Mouse (Mus musculus) limb, embryonic 14.5 days (tissue): Measurements from ENCODE around the gene Acvrl1. TPM values are rescaled to one million over a fixed set of nuclear protein-coding genes. Genes with fewer than 3 reads are reported as not detected.

Source experiments
- ATAC-seq: fragments of 200-750 bp; cut with Nextera tagmentation; 2 replicates; pipeline ENCODE4 v1.8.0; 2017; ENCODE audit warnings: low read depth, moderate number of reproducible peaks, moderate TSS enrichment; ENCODE audit not compliant: low FRiP score
- DNase-seq: peaks from one replicate; pipeline ENCODE4 v3.0.0-alpha.2; 2015; ENCODE audit warnings: low spot score
- H3K27ac ChIP-seq: fragments of 300-500 bp; sonication (generic); replicated peaks from 2 replicates; pipeline ENCODE4 v1.5.1; 2014; ENCODE audit warnings: low read depth, mild to moderate bottlenecking, low read length, moderate library complexity, mixed read lengths
- H3K27me3 ChIP-seq: fragments of 300-500 bp; sonication (generic); 2 replicates; pipeline ENCODE4 v1.6.1; 2014; ENCODE audit warnings: low read length, mixed read lengths; ENCODE audit not compliant: control insufficient read depth, insufficient read depth
- H3K36me3 ChIP-seq: fragments of 300-500 bp; sonication (generic); 2 replicates; pipeline ENCODE4 v1.6.1; 2014; ENCODE audit warnings: mild to moderate bottlenecking, low read length, moderate library complexity, mixed read lengths; ENCODE audit not compliant: control insufficient read depth, insufficient read depth
- H3K4me1 ChIP-seq: fragments of 300-500 bp; sonication (generic); 2 replicates; pipeline ENCODE4 v1.6.1; 2014; ENCODE audit warnings: antibody characterized with exemption, low read length, mixed read lengths; ENCODE audit not compliant: control insufficient read depth, insufficient read depth
- H3K4me2 ChIP-seq: fragments of 300-500 bp; sonication (generic); replicated peaks from 2 replicates; pipeline ENCODE4 v1.6.1; 2014; ENCODE audit warnings: low read depth, mild to moderate bottlenecking, low read length, moderate library complexity; ENCODE audit not compliant: severe bottlenecking
- H3K4me3 ChIP-seq: fragments of 300-500 bp; sonication (generic); replicated peaks from 2 replicates; pipeline ENCODE4 v1.5.1; 2014; ENCODE audit warnings: low read length
- H3K9ac ChIP-seq: fragments of 300-500 bp; sonication (generic); 2 replicates; pipeline ENCODE4 v1.6.1; 2014; ENCODE audit warnings: mild to moderate bottlenecking, low read depth, low read length, moderate library complexity; ENCODE audit not compliant: severe bottlenecking
- H3K9me3 ChIP-seq: fragments of 300-500 bp; sonication (generic); 2 replicates; pipeline ENCODE4 v1.6.1; 2016; ENCODE audit warnings: low read length; ENCODE audit not compliant: control insufficient read depth
- POLR2A ChIP-seq: fragments of 200-500 bp; IDR thresholded peaks from 2 replicates; pipeline ENCODE4 v1.8.0; 2012; ENCODE audit warnings: inconsistent platforms, mild to moderate bottlenecking, moderate library complexity, borderline replicate concordance; ENCODE audit not compliant: insufficient read depth, insufficient read length; ENCODE audit errors: extremely low read depth
- WGBS: fragments of 180-500 bp; shearing (Covaris S2); extraction: QIAGEN DNeasy Blood & Tissue Kit; methylation state at CpG from one replicate; pipeline ENCODE4 v1.1.7; 2014; 5-methylcytosine and 5-hydroxymethylcytosine counted together
- polyA plus RNA-seq, 2 experiments: library from polyadenylated mRNA; depleted of rRNA in 1 of 2; stranded (reverse) in 1 of 2; unstranded in 1 of 2; fragments of >200 nt; fragmentation: Nextera tagmentation in 1 of 2; extraction: Ambion mirVana in 1 of 2; gene quantifications; 2 replicates each; pipeline versions ENCODE4 v1.2.1 to v1.2.3; 2012 to 2014

The Acvrl1 gene
- polyA plus RNA-seq, 2 experiments = 8.2 to 16.1 TPM

DNA sequence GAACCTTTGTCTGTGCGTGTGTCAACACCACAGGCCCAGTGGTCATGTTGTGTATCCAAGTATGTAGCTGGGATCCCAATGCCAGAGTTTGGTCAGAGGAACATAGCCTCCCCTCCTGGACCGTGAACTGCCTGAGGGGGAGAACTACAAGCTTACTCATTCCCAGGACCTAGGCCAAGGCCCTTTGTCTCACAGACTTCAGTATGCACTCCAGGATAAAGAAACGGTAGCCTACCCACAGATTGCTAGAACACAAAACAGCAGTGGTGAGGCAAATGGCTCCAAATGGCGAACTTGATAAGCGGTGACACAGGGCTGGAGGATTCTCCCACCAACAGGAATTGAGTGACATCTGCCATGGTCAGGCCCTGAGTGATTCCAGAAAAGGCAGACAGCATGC lies 35.5 kb downstream of the Acvrl1 start:
- DNase-seq (no peak), ATAC-seq (no peak)
- H3K9me3 ChIP-seq = no peaks in the 10 kb centered on the region
- no peak for TF ChIP-seq POLR2A
- no peak overlapping the region for H3K4me3 ChIP-seq
- no peak overlapping the region for H3K9ac ChIP-seq
- H3K4me2 ChIP-seq = no peak overlapping the region
- 64% methylated on average over 5 of the region's 5 CpGs for WGBS
- no peaks in the 10 kb centered on the region for H3K36me3 ChIP-seq
- H3K27me3 ChIP-seq = no peaks in the 10 kb centered on the region
- H3K27ac ChIP-seq = peak overlapping the region; percentile 72
- peaks cover 39% of the 10 kb centered on the region for H3K4me1 ChIP-seq

DNA sequence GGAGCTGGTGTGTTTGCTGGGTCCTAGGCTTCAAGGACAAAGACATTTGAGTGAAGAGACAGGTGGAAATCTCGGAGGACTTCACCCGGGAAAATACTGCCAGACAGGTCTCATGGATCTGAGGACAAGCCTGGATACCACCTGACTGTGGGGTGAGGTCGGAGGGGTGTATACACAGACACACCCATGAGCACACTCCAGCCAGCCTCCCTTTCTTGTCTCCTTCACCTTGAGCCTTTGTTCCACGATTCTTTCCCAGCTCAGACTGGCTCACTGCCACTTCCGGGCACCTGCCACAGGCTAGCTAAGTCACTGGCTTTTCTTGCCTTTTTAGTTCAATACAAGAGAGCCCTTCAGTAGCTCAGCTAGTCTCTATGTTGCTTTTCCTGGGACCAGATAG lies 36.0 kb downstream of the Acvrl1 start:
- no peak for ATAC-seq

DNA sequence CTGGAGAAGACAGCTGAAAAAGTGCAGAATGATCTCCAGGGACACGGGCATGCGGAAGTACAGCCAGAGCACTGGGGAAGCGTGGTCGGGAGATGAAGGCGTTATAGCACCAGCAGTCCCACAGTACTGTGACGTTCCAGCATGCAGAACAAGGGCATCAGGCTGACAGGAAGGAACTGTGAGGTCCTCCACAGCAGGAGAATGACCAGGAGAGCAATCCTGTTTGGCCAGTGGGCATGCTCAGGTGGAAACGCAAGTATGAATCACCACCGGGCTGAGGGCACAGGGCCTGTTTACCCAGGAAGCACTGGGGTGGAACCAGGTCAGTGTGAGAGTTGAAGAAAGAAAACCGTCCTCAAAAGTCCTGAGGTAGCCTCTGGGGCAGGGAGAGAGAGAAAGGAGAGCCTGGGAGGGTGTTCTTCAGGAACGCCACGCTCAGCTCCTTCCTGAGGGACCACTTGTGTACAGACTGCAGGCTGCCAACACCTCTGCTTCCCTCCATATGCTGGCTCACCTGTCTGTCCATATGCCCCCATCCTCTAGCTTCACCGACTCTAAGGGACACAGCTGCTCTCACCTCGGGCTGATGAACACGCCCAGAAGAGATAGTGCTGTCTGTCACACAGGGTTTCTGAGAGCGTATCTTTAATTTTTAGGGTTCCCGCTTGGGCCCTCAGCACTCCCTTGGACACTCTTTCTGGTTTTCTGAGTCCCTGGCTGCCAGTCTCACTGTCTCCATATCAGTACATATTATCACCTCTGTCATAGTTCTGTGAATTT lies 37.5 kb downstream of the Acvrl1 start:
- no peak overlapping the region for H3K4me3 ChIP-seq
- 70% methylated on average over 16 of the region's 16 CpGs for WGBS
- H3K4me2 ChIP-seq = no peak overlapping the region
- H3K4me1 ChIP-seq = peaks cover 29% of the 10 kb centered on the region
- no peaks in the 10 kb centered on the region for H3K9me3 ChIP-seq
- no peak overlapping the region for H3K9ac ChIP-seq
- DNase-seq (no peak), ATAC-seq (no peak)
- H3K36me3 ChIP-seq = no peaks in the 10 kb centered on the region
- no peaks in the 10 kb centered on the region for H3K27me3 ChIP-seq
- H3K27ac ChIP-seq = no peak overlapping the region
- no peak for TF ChIP-seq POLR2A

More for the DNA sequence above, 36.0 kb downstream of the Acvrl1 start:
- Histone ChIP-seq H3K27me3 (no peaks in the 10 kb centered on the region), H3K36me3 (no peaks in the 10 kb centered on the region), H3K27ac (peak overlapping the region; percentile 72; the same call in 1 of the 2 replicates), H3K4me1 (peaks cover 39% of the 10 kb centered on the region), H3K9me3 (no peaks in the 10 kb centered on the region), H3K4me2 (no peak overlapping the region), H3K4me3 (no peak overlapping the region), H3K9ac (no peak overlapping the region)
- DNase-seq = no peak
- TF ChIP-seq POLR2A = no peak
- 63% methylated on average over 5 of the region's 5 CpGs for WGBS

DNA sequence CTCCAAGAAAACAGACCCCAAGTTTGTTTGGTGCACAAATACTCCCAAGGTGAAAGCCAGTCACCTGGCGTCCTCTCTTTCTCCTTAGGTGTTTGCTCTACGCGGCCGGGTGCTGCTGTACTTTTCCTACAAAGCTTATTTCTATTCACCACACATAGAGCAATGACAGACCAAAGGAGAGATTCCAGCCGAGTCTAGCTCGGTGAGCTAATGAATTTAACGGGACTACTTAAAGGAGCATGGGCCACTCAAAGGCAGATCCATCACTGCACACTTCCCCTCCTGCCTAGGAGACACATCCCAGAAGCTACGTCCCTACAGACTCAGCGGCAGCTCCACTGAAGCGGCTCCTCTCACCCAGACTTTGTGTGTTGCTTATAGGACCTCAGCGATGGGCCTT lies 39.2 kb downstream of the Acvrl1 start:
- Histone ChIP-seq H3K9me3 (no peaks in the 10 kb centered on the region), H3K4me1 (peaks cover 18% of the 10 kb centered on the region), H3K27me3 (no peaks in the 10 kb centered on the region), H3K27ac (no peak overlapping the region), H3K4me2 (no peak overlapping the region), H3K9ac (no peak overlapping the region), H3K36me3 (no peaks in the 10 kb centered on the region), H3K4me3 (no peak overlapping the region)
- DNase-seq (no peak), ATAC-seq (no peak)
- WGBS = 59% methylated on average over 11 of the region's 11 CpGs
- TF ChIP-seq POLR2A = no peak

DNA sequence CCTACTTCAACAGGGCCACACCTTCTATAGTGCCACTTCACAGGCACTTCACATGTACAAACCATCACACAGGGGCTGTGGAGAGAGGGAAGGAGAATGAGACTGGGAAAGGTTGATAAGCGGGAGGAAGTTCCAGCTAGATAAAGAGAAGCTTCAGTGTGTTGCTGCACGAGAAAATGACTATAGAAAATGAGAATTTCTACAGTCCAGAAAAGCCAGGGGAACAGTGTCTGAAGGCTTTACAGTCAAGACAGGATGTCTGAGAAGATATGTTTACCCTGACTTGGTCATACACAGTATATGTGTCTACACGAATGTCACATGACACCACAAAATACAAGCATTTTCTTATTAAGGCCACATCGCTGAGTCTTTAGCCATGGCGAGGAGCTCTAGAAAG lies 41.6 kb downstream of the Acvrl1 start:
- DNase-seq = no peak
- TF ChIP-seq POLR2A = no peak
- H3K9ac ChIP-seq = no peak overlapping the region
- no peak overlapping the region for H3K4me3 ChIP-seq
- H3K36me3 ChIP-seq = no peaks in the 10 kb centered on the region
- no peak for ATAC-seq
- H3K27me3 ChIP-seq = no peaks in the 10 kb centered on the region
- no peaks in the 10 kb centered on the region for H3K9me3 ChIP-seq
- H3K4me2 ChIP-seq = no peak overlapping the region
- H3K27ac ChIP-seq = no peak overlapping the region
- WGBS = 84% methylated on average over 5 of the region's 5 CpGs
- H3K4me1 ChIP-seq = peaks cover 7% of the 10 kb centered on the region

DNA sequence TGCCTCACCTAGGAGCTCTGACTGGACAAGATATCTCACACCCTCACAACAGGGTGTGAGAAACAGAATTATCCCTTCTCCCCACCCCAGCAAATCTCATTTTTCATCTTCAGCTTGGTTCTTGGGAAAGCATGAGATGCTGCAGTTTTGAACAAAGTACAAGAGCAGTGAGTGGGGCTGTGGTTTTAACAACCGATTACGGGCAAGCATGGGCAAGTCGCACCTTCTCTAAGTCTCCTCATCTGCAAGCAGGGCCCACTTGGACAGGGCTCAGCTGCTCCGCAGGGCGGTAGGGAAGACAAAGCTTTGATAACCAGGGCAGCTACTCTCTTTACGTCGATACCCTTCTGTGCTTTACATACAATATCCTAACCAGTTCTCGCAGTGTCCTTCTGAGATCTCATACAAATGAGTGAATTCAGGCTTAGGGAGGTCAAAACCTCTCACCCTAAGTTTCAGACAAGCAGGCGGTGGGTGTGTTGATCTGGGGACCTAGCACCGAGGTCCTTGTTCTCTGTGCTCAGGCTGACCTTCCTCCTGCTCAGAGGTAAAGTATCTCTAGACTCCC lies 42.2 kb downstream of the Acvrl1 start:
- H3K27me3 ChIP-seq = no peaks in the 10 kb centered on the region
- no peak for ATAC-seq
- no peaks in the 10 kb centered on the region for H3K9me3 ChIP-seq
- 68% methylated on average over 10 of the region's 10 CpGs for WGBS
- no peak overlapping the region for H3K9ac ChIP-seq
- H3K4me2 ChIP-seq = no peak overlapping the region
- peak; percentile 15 for DNase-seq
- no peak overlapping the region for H3K27ac ChIP-seq
- no peak overlapping the region for H3K4me3 ChIP-seq
- no peaks in the 10 kb centered on the region for H3K36me3 ChIP-seq
- TF ChIP-seq POLR2A = no peak
- H3K4me1 ChIP-seq = peaks cover 13% of the 10 kb centered on the region
